Mouse (Mus musculus) liver, embryonic 14.5 days (tissue): ENCODE data around the gene Pip4k2c.

Source experiments
- CTCF ChIP-seq: IDR thresholded peaks from 2 replicates; pipeline ENCODE4 v1.5.1; 2016; ENCODE audit warnings: antibody characterized with exemption, low read depth, control low read depth
- EP300 ChIP-seq: IDR thresholded peaks from 2 replicates; pipeline ENCODE4 v1.6.1; 2016; ENCODE audit warnings: antibody characterized with exemption, low read depth

GRCm38 (mm10) chr10:127205373-127205772, 6.0 kb downstream of the Pip4k2c start:
- TF ChIP-seq CTCF (no peak; the same call in 1 of the 2 replicates), EP300 (peak; percentile 92)
